Mouse (Mus musculus): ENCODE measurements around the gene Prpf39.

Gene Prpf39

GRCm38 (mm10) chr12:65036190-65036870, at the start of gene Prpf39:
TSS of gene Prpf39 (plus strand) at chr12:65036333.
- peak; percentile 94 for DNase-seq

DNA sequence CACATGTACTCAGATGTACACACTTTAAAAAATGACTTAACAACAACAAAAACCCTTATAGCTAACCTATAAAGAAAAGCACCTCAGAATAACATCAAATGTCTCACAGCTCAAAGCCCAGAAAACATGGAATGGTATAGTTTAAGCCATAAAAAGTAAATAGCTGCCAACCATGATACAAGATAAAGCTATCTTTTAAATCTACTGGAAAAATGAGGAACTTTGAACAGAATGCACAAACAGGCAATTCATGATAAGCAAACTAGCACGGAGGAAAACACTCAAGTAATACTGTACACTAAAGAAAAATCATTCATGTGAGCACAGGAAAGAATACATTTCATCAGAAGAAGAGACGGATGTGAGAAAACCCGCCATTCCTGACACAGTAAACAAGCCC, 28.4 kb upstream of the Prpf39 start:
- no peak for DNase-seq

GRCm38 (mm10) chr12:65022842-65023241, 13.3 kb upstream of the Prpf39 start:
- DNase-seq = no peak

DNA sequence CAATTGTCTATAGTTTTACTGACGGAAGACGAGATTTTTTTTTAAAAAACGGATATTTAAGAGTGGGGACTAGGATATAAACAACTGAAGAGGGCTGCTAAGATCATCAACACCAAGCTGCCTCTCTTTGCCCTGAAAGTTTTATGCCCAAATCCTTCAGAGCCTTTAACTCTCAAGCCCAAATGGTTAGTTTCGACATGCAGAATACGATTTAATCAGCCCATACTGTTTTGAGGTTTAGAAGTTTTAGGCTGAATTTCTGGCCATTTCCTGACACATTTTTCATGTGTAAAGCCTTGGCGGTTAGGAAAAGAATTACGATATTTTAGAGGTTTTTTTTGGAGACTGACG, 319 bp upstream of the Prpf39 start:
- DNase-seq = no peak

DNA sequence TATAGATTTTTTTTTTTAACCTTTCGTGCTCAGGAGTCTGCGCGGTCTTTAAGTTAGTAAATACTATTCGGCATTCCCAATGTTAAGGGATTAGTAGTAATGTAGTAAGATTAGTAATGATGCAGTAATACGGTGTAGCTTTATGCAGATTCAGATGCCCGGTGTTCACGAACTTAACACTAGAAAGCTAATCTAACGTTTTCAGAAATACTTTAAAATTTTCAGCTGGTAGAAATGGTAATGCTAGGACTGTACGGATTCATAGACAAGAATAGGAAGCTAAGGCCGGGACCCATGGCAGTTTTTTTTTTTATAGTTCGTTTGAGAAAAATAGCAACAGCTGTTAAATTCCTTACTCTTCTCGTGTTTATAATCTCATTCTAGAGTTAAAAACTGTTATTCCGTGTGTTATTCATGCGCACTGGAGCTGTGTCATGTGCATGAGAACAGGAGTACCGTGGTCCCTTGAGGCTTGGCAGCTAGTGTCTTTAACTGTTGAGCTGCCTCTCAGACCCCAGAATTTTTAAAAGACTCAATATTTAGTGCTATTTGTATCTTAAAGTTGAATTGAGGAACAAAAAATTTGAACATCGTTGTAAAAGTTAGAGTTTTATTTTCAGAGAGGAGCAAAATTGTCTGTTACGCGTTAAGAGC, 886 bp downstream of the Prpf39 start:
- DNase-seq = no peak

- DNase-seq = no peak
Observed at GRCm38 (mm10) chr12:65037546-65037937, 1.4 kb downstream of the Prpf39 start.

DNA sequence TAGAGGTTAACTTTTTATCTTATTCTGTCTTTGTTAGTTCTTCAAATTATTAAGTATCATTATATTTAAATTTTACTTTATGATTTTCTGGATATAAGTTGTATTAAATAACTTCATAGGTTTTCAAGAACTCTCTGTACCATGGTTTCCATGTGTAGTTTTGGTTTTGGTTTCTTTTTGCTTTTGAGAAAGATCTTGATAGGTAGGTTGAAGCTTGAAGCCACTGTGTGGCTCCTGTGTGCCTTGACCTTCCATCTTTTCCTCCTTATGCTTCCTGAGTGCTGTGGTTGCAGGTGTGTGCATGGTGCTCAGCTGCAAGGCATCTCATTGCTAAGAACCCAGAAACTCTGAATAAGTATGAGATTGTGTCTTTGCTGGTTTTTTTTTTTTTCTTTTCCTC, 12.7 kb downstream of the Prpf39 start:
- no peak for DNase-seq

DNA sequence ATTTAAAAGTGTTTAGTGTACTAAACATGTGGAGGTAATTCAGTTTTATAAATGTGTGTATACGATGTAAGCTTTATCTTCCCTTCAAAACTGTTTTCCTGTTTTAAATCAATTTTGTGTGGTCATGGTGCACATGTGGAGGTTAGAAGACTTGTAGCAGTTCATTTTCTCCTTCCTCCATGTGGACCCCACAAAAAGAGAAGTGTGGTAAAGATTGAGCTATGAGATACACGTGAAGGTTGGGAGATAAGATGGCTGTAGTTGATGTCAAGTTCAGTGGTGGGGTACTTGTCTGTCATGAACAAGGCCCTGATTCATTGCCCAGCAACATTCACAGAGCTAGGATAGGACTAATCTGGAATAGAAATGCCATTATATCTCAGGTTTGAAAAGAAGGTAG, 22.1 kb downstream of the Prpf39 start:
- DNase-seq = no peak

GRCm38 (mm10) chr12:65061082-65061481, 24.9 kb downstream of the Prpf39 start:
- no peak for DNase-seq

- peak; percentile 20 for DNase-seq
Observed at GRCm38 (mm10) chr12:65065241-65065640, 29.1 kb downstream of the Prpf39 start.

DNA sequence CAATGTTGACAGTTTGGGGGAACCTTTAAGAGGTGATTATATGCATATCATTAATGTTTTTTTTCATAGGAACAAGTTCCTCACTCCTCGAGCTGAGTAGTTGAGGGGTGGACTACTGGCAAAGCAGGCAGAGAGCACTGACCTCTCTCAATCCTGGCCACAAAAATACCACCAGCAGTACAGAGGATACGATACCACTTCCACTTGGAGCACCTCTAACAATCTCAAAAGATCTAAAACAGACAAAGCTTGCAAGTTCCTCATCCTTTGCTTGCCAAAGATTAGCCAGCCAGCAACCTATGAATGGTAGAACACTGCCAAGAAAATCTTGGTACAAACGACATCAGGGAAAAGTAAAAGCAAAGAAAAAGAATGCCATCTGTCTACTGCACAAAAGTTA, 30.1 kb downstream of the Prpf39 start:
- DNase-seq = no peak

DNA sequence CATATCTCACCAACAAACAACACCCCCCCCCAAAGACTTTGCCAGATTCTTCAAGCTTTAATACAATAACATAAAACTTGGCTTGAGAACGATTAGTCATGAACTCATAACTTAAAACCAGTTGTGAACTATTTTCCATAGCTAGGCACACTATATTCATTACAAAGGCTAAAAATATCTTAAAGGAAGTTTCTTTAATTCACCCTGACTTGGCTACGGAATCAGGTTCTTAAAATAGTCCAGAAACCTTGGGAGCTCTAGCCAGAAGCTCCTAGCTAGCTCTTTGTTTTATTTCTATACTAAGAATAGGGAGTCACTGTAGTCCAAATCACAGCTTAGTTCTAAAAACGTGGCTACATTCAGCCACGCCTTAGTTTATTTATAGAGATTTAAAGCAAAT, 32.3 kb downstream of the Prpf39 start:
- no peak for DNase-seq

- no peak for DNase-seq
Observed at GRCm38 (mm10) chr12:65072911-65073610, 36.9 kb downstream of the Prpf39 start.

- DNase-seq = peak; percentile 98
Observed at GRCm38 (mm10) chr12:65073611-65074178, 37.6 kb downstream of the Prpf39 start, which contains the start of gene Fkbp3. TSS of gene Fkbp3 (minus strand) at chr12:65074007.

DNA sequence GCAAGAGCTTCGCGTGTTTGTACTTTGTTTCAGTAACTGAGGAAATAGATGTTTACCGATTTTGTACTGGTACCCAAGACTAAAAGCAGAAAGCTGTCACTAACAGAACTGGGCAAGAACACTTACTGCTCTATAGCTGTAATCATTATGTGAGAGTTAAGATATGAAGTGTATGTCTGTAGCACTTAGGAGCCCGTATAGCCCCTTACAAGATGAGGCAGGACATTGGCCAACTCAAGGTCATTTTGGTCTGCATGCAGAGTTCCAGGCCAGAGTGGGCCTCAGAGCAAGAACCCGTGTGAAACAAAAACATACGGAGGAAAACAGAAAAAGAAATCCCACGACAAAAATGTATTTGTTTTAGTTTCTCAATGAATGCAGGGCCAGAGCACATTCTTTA, 38.5 kb downstream of the Prpf39 start:
- DNase-seq = no peak

- DNase-seq = peak; percentile 92
Observed at GRCm38 (mm10) chr12:65075085-65075732, 39.1 kb downstream of the Prpf39 start, which contains the start of gene Fancm. TSS of gene Fancm (plus strand) at chr12:65075603.

GRCm38 (mm10) chr12:65075733-65076310, 39.7 kb downstream of the Prpf39 start:
- no peak for DNase-seq

DNA sequence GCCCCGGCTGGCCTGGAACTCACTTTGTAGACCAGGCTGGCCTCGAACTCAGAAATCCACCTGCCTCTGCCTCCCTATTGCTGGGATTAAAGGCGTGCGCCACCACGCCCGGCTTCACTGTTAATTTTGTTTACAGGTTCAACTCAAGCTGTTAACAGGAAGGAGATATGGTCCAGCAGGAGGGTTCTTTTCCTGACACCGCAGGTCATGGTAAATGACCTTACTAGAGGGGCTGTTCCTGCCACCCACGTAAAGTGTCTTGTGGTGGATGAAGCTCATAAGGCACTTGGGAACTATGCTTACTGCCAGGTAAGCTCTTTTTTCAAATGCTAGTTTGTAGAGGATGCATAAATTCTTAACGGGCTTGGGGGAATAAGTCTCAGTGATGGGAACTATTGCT, 40.8 kb downstream of the Prpf39 start:
- no peak for DNase-seq

DNA sequence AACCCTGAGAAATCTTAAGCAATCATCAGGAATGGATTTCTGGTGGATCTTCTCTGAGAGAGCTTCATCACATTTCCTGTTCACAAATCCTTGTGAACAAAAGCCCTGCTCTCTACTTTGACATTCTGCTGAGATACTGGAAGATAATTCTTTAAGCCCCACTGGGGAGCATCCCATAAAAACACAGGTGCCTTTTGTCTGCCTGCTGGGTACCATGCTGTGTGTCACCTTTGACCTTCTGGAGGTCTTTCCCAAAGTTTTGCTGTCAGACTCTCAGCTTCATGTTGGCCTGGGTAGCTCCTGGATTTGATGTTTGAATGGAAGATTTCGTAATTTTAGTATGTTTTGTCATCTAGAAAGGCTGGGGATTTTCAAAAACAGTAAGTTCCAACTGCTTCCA, 72.6 kb downstream of the Prpf39 start:
- DNase-seq = no peak

DNA sequence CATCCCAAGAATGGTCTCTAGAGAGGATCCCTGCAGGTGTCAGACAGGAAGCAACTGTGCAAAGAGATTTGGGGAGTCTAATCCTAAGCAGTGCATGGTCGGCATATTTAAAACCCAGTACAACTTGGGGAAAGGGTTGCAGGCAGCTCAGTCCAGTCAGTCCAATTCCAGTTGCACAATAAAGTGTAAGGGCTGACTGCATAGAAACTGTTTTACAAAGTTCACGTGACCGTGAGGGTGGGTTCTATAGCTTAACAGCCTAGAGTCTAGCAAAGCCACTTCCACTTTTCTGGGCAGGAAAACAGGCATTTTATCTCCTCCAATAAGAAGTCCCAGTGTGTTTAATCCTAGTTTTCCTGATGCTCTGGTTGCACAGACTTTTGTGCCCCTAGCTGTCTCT, 75.4 kb downstream of the Prpf39 start:
- DNase-seq = no peak

DNA sequence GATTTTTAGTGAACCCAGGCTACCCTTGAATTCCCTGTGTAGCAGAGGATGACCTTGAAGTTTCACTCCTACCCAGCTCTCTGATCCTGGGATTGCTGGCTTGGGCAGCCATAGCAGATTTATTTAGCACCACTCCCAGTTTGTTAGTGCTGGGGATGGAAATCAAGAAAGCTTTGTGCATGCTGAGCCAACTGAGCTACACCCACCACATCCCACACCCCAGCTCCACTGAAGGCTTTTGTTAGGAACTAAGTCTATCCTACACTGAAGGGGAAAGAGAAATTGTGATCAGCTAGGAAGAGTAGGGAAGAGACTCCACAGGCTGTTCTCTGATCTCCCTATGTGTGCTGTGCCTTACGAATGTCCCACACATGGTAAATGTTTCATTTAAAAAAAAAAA, 76.7 kb downstream of the Prpf39 start:
- no peak for DNase-seq

Measured in thymus, postnatal 14 days (tissue).